Mouse (Mus musculus) ES-Bruce4 (cell line): ENCODE measurements around the gene Stxbp3.

Experiments used
- CTCF ChIP-seq: IDR thresholded peaks from one replicate; pipeline ENCODE4 v1.8.1; 2011; ENCODE audit warnings: low read depth, low read length
- POLR2A ChIP-seq: IDR thresholded peaks from one replicate; pipeline ENCODE4 v1.8.1; 2011; ENCODE audit warnings: low read length; ENCODE audit not compliant: insufficient read depth

DNA sequence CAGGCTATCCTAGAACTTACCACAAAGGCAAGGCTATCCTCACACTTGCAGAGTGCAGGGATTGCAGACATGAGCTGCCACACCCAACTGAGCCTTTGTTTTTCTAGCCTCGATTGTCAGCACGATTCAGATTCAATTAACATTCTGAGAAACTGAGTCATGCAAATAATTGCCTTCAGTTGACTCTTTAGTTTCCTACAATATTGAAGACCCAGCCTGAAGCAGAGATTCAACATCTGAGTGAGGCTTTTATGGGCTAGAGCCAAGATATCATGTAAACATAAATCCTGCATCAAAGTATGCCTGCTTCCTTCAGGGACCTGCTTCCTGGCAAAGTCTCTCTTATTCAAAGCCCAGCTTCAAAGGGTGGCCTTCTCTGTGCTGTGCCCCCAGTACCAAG, 76.6 kb downstream of the Stxbp3 start:
- TF ChIP-seq POLR2A: no peak
- no peak for TF ChIP-seq CTCF
